Mouse (Mus musculus) hindbrain, embryonic 10.5 days (tissue): ENCODE measurements around the gene Tle3. TPM values are rescaled to one million over a fixed set of nuclear protein-coding genes. Genes with fewer than 3 reads are reported as not detected.

Source experiments
- DNase-seq: peaks from one replicate; pipeline ENCODE4 v3.0.0-alpha.2; 2017; ENCODE audit warnings: low spot score
- H3K27ac ChIP-seq: fragments of 300-500 bp; sonication (generic); 2 replicates; pipeline ENCODE4 v1.5.1; 2016; ENCODE audit warnings: mild to moderate bottlenecking, moderate library complexity
- H3K27me3 ChIP-seq: fragments of 300-500 bp; sonication (generic); 2 replicates; pipeline ENCODE4 v1.6.1; 2016; ENCODE audit warnings: mild to moderate bottlenecking; ENCODE audit not compliant: poor library complexity, insufficient read depth, severe bottlenecking
- H3K36me3 ChIP-seq: fragments of 300-500 bp; sonication (generic); 2 replicates; pipeline ENCODE4 v1.6.1; 2016; ENCODE audit warnings: mild to moderate bottlenecking, moderate library complexity
- H3K4me1 ChIP-seq: fragments of 300-500 bp; sonication (generic); replicated peaks from 2 replicates; pipeline ENCODE4 v1.6.1; 2016; ENCODE audit warnings: mild to moderate bottlenecking
- H3K4me3 ChIP-seq: fragments of 300-500 bp; sonication (generic); 2 replicates; pipeline ENCODE4 v1.5.1; 2016; ENCODE audit warnings: mild to moderate bottlenecking, moderate library complexity
- H3K9me3 ChIP-seq: fragments of 300-500 bp; sonication (generic); 2 replicates; pipeline ENCODE4 v1.6.1; 2016; ENCODE audit warnings: mild to moderate bottlenecking, moderate library complexity
- WGBS: fragments of 180-500 bp; shearing (Covaris S2); methylation state at CpG from one replicate; pipeline ENCODE4 v1.1.7; 2016; 5-methylcytosine and 5-hydroxymethylcytosine counted together
- polyA plus RNA-seq: library from polyadenylated mRNA; unstranded; fragments of >200 nt; fragmentation: Nextera tagmentation; extraction: Ambion mirVana; gene quantifications from 2 replicates; pipeline ENCODE4 v1.2.1, GENCODE M21; 2016

Tle3 gene
- polyA plus RNA-seq, 1 experiment from 2014 or later: 56.0 TPM

DNA sequence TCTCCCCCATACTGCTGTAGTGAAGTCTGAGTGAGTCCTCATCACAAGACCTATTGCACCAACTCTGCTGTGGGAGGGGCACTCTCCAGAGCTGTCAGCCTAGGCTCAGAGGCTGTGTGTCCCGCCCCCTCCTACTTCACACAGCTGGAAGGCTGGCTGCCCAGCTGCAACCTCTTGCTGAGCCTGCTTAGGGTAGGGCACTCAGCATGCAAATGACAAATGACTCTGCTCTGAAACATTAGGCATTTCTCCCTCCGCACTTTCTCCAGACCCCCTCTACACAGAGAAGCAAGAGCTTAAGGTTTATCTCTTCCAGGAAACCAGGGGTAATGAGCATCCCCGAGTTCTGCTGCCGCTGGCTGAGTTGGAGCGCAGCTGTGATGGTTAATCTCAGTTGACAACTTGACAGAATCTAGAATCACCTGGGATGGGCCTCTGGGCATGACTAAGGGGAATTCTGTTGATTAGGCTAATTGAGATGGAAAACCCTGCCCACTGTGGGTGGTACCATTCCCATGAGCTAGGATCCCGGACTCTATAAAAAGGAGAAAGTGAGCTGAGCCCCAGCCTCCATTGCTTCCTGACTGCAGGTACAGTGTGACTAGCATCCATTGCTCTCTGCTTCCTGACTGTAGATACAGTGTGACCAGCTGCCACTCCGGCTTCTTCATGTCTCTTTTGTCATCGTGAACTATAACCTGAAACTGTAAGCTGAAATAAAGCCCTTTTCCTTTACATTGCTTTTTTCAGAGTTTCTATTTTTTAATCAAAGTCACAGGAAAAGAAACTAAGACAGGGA lies 63.2 kb downstream of the Tle3 start:
- Histone ChIP-seq H3K4me3 (no peak overlapping the region), H3K27me3 (peaks cover 43% of the 10 kb centered on the region), H3K9me3 (no peaks in the 10 kb centered on the region), H3K27ac (0 out of 2 replicates have a peak overlapping the region, but pooled peaks have one; percentile 16), H3K36me3 (no peaks in the 10 kb centered on the region), H3K4me1 (peaks cover 48% of the 10 kb centered on the region)
- peak; percentile 33 for DNase-seq
- 33% methylated on average over 8 of the region's 8 CpGs for WGBS

DNA sequence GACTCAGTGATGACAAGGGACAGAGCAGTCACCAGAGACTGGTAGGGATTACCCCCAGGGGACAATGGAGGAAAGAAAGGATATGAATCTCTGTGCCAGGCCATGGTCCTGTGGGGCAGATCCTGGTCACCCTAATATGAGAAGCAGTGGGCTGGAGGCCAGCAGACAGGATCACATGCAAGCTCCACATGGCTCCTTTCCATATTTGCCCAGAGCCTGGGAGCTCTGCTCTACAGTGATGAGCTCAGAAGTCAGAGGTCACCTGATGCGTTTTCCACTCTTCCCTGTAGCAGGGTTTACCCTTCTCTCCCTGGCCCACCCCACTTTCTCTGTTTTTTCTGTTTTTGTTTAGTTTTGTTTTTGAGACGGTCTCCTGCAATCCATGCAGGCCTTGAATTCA lies 63.9 kb downstream of the Tle3 start:
- no peak overlapping the region for H3K27ac ChIP-seq
- no peaks in the 10 kb centered on the region for H3K36me3 ChIP-seq
- H3K4me1 ChIP-seq: peaks cover 51% of the 10 kb centered on the region
- H3K4me3 ChIP-seq: no peak overlapping the region
- WGBS: 67% methylated on average over 2 of the region's 2 CpGs
- peaks cover 43% of the 10 kb centered on the region for H3K27me3 ChIP-seq
- H3K9me3 ChIP-seq: no peaks in the 10 kb centered on the region
- no peak for DNase-seq

DNA sequence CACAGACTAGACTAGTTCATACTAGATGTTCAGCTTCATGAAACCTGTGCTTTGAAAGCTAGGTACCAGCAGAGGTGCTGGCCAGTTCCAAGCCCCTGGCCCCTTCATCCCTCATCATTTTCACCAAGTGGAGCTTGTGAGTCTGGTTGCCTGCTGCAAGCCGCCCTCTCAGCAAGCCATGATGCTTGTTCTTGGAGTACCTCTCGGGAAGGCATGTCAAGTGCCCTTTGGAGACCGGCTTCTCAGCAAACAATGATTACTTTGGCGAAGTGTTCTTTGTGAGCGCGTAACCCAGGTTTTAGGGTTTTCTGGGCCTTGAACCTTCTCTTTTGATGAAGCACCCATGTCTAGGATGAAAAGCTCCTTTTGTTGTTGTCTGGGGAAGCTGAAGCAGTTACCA lies 64.6 kb downstream of the Tle3 start:
- no peak overlapping the region for H3K27ac ChIP-seq
- H3K36me3 ChIP-seq: no peaks in the 10 kb centered on the region
- no peak for DNase-seq
- WGBS: 93% methylated on average over 6 of the region's 6 CpGs
- H3K4me3 ChIP-seq: no peak overlapping the region
- H3K4me1 ChIP-seq: peaks cover 58% of the 10 kb centered on the region
- peaks cover 41% of the 10 kb centered on the region for H3K27me3 ChIP-seq
- H3K9me3 ChIP-seq: no peaks in the 10 kb centered on the region

DNA sequence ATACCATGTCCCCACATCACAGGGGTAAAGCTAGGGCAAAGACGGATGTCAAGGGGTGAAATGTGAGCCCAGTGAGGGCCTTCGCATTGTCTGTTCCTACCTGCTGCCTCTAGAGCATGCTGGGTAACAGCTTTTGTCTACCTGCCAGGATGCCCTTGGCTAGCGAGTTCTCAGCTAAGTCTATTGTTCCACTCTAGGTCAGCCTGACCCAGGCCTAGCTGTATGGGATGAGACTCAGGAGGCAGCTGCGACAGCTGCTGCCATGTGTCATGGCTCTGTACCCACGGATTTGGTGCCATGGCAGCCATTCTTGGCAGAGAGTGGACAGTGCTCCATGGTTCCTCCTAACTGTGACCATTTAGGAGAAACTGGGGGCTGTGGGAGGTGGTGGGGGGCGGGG lies 66.9 kb downstream of the Tle3 start:
- Histone ChIP-seq H3K4me3 (no peak overlapping the region), H3K9me3 (no peaks in the 10 kb centered on the region), H3K36me3 (no peaks in the 10 kb centered on the region), H3K4me1 (peaks cover 67% of the 10 kb centered on the region), H3K27me3 (peaks cover 33% of the 10 kb centered on the region), H3K27ac (no peak overlapping the region)
- DNase-seq: no peak
- WGBS: 78% methylated on average over 6 of the region's 6 CpGs

DNA sequence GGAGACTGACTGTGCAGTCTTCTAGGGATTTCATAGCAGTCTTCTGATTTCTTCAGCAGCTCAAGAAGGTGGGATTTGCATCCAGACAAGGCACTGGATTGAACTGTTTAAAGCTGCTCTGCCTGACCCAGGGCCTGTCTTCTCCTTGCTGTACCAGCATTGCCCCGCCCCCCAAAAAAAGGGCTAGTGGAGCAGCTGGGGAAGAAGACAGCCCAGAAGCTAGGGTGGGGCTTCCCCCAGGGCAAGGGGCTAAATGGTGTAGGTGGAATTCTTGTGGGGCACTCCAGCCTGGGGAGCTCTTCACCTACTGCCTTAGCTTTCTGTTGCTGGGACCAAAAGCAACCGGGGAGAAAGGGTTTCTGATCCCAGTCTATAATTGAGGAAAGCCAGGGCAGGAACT lies 67.8 kb downstream of the Tle3 start:
- Histone ChIP-seq H3K36me3 (no peaks in the 10 kb centered on the region), H3K4me1 (peaks cover 66% of the 10 kb centered on the region), H3K27ac (no peak overlapping the region), H3K27me3 (peaks cover 37% of the 10 kb centered on the region), H3K9me3 (no peaks in the 10 kb centered on the region), H3K4me3 (no peak overlapping the region)
- no peak for DNase-seq
- 78% methylated on average over 2 of the region's 2 CpGs for WGBS

DNA sequence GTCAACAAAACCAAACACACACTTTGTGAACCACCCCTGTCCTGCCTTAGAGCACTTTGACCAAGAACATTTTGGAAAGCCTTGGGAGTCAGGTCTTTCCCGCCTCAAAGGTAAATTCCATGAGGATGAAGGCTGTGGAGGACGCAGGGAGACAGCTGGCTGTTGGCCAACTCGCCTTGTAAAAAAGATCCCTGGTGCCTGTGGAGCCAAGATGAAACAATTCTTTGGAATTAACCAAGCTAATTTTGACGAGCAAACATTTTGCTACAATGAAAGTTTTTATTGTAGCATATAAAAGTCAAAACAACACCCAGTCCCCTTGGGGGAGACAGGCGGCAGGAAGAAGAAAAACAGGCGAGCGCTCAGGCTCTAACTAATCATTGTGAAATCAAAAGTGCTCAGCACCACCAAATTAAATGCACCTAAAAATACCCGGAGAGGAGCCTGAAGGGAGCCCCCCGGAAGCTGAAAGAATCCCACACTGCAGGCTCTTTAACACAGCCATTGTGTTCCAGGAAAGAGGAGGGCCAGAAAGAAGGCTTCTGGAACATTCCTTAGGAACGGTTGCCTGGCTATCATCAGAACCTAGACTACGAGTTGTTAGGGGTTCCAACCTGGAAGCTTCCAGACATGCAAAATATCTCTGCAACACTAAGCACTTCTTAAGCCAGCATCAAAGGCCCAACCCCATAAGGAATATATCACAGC lies 69.2 kb downstream of the Tle3 start:
- peaks cover 33% of the 10 kb centered on the region for H3K27me3 ChIP-seq
- no peak overlapping the region for H3K27ac ChIP-seq
- H3K4me3 ChIP-seq: no peak overlapping the region
- WGBS: 63% methylated on average over 11 of the region's 11 CpGs
- H3K4me1 ChIP-seq: peaks cover 72% of the 10 kb centered on the region
- no peaks in the 10 kb centered on the region for H3K9me3 ChIP-seq
- H3K36me3 ChIP-seq: no peaks in the 10 kb centered on the region
- DNase-seq: no peak

DNA sequence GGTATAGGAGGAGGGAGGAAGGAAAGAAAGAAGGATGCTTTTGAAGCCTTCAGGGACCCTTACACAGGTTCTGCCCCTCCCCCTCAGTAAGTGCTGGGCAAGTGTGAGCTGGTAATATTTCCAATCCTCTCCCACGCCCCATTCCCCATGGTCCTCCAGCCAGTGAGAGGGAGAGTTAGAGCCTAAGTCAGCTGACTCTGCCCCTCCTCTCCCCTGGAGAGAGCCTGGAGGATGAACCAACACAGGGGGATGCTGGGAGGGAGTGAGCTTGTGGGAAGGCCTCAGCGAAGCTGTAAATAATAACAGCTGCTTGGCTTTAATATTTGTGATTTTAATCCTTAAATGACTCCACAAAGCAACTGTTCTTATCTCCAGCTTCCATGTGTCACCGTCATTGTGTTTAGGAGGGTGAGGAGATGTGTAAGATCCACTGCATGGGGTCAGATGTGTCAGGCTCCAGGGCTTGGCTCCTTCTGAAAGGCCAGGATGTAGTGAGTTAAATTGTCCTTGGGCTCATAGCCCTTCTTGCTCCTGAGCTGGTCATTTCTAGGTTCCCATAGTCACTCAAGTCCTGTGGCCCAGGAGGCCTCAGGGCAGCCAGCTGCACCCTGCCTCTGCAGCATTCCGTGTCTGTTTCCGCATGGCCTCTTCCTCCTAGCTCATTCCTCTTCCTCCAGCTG lies 70.9 kb downstream of the Tle3 start:
- Histone ChIP-seq H3K36me3 (no peaks in the 10 kb centered on the region), H3K27me3 (peaks cover 28% of the 10 kb centered on the region), H3K9me3 (no peaks in the 10 kb centered on the region), H3K4me1 (peaks cover 86% of the 10 kb centered on the region), H3K27ac (peak overlapping the region; percentile 54; the same call in 1 of the 2 replicates), H3K4me3 (no peak overlapping the region)
- DNase-seq: no peak
- 49% methylated on average over 5 of the region's 5 CpGs for WGBS

DNA sequence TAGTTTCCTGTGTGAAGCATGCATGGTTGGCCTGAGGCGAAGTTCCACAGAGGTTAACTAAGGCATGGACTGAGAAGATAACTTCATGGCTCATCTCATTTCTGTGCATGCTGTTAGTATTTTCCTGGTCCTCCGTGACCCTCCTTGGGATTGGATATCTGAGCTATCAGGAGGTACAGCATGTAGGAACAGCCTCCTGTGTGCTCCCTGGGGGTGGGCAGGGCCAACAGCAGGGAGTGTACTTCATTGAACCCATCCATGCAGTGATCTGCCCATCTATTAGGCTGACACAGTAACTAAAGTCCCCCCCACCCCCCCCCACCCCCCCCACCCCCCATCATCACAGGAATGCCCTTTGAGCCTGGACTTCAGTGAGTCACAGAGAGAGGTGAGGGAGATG lies 73.0 kb downstream of the Tle3 start:
- Histone ChIP-seq H3K27ac (peak overlapping the region; percentile 86), H3K27me3 (peaks cover 19% of the 10 kb centered on the region; the same call in 1 of the 2 replicates), H3K9me3 (no peaks in the 10 kb centered on the region), H3K36me3 (no peaks in the 10 kb centered on the region), H3K4me3 (no peak overlapping the region), H3K4me1 (peaks cover 75% of the 10 kb centered on the region)
- DNase-seq: no peak
- WGBS: 77% methylated on average over 2 of the region's 2 CpGs

DNA sequence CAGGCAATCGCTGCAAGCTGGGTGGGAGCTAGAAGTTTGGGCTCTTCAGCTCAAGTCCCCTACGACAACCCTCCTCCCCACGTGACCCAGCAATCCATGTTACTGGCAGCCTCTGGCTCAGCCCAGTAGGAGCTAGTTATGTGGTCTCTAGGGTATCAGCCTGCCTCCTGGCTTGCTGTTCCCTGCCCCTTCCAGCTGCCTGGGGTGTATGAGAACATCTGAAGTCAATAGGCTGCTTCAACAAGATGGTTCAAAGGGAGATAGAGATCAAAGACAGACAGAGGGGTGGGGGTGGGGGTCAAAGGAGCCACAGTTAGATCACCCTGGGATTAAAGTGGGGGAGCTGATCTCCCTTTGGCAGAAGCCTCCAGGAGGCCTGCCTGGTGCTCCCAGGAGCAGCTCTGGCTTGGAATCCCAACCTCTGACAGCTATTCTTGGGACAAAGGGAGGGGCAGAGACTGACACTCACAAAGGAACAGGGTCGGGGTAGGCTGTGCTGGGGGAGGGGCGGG lies 73.6 kb downstream of the Tle3 start:
- 2% methylated on average over 5 of the region's 5 CpGs for WGBS
- peaks cover 75% of the 10 kb centered on the region for H3K4me1 ChIP-seq
- peaks cover 22% of the 10 kb centered on the region; the same call in 1 of the 2 replicates for H3K27me3 ChIP-seq
- no peaks in the 10 kb centered on the region for H3K9me3 ChIP-seq
- peak; percentile 56 for DNase-seq
- H3K4me3 ChIP-seq: no peak overlapping the region
- H3K36me3 ChIP-seq: no peaks in the 10 kb centered on the region
- peak overlapping the region; percentile 86 for H3K27ac ChIP-seq

DNA sequence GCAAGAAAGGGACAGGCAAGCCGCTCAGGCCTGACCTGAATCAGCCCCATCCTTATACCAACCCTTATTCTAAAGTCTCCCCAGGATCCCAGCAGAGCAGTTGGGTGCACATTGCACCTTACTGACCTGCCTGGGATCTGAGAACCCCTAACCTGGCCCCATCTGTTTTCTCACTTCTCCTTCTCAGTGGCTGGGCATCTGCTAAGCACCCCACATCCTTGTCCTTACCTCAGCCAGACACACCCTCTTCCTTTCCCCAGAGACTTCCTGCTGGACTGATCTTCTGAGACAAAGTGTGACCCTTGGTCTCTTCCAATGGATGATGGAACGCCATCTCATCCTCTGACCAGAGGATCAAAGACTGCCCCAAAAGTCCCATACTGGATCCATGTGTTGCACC lies 74.8 kb downstream of the Tle3 start:
- H3K4me3 ChIP-seq: no peak overlapping the region
- peaks cover 63% of the 10 kb centered on the region for H3K4me1 ChIP-seq
- no peak for DNase-seq
- no peaks in the 10 kb centered on the region for H3K36me3 ChIP-seq
- peaks cover 23% of the 10 kb centered on the region; the same call in 1 of the 2 replicates for H3K27me3 ChIP-seq
- no peaks in the 10 kb centered on the region for H3K9me3 ChIP-seq
- WGBS: 79% methylated on average over 2 of the region's 2 CpGs
- peak overlapping the region; percentile 86 for H3K27ac ChIP-seq

DNA sequence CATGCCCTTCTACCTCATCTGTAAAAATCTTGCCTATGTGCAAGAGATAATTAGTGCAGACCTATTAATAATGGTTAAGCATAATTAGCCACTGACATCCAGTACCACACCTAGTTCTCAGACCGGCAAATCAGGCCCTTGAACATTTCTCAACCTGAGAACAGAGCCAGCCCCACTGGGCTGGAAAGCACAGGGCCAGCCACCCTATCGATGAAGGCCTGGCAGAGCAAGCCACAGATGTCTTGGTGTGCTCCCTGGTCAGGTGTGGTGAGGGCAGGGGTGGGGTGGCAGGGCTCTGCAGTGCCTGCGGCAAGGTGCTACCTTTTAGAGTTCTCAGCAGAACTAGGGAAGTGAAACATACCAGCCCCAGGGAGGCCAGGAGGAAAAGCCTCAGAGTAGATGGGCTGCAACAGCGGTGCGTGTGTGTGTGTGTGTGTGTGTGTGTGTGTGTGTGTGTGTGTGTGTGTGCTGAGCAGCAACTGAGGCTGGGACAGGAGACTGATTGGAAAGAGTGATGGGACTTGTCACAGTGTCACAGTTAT lies 77.3 kb downstream of the Tle3 start:
- H3K36me3 ChIP-seq: no peaks in the 10 kb centered on the region
- H3K4me3 ChIP-seq: no peak overlapping the region
- DNase-seq: no peak
- peaks cover 39% of the 10 kb centered on the region for H3K4me1 ChIP-seq
- 77% methylated on average over 5 of the region's 5 CpGs for WGBS
- peaks cover 26% of the 10 kb centered on the region for H3K27me3 ChIP-seq
- peak overlapping the region; percentile 64; the same call in 1 of the 2 replicates for H3K27ac ChIP-seq
- no peaks in the 10 kb centered on the region for H3K9me3 ChIP-seq

DNA sequence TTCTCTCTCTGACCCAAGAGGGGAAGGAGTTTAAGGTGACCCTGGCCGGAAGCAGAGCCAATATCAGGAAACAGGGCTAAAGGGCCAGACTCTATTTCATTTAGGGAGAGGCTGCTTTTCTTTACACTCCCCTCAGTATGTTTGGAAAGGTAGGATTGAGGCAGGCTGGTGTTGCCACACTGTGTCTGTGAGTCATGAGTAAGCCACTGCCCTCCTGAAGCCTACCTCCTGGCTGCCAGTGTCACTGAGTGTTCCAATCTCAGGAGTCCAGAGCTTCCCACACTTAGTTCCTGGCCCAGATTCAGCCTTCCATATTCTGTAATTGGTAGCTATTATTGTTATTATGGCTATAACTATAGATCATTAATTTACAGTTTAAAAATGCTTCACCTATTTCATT lies 79.9 kb downstream of the Tle3 start:
- peaks cover 30% of the 10 kb centered on the region for H3K27me3 ChIP-seq
- H3K27ac ChIP-seq: no peak overlapping the region
- H3K36me3 ChIP-seq: no peaks in the 10 kb centered on the region
- no peaks in the 10 kb centered on the region for H3K9me3 ChIP-seq
- H3K4me1 ChIP-seq: peaks cover 29% of the 10 kb centered on the region
- no peak for DNase-seq
- WGBS: 82% methylated on average over 1 of the region's 1 CpGs
- no peak overlapping the region for H3K4me3 ChIP-seq
